Mouse (Mus musculus) thymus, postnatal 36 days (tissue): ENCODE measurements around the gene Nynrin.

Source experiments
- DNase-seq, 2 experiments: peaks; one replicate each; pipeline ENCODE4 v3.0.0; 2022; ENCODE audit warnings: mixed read lengths in 2 of 2

Gene Nynrin

DNA sequence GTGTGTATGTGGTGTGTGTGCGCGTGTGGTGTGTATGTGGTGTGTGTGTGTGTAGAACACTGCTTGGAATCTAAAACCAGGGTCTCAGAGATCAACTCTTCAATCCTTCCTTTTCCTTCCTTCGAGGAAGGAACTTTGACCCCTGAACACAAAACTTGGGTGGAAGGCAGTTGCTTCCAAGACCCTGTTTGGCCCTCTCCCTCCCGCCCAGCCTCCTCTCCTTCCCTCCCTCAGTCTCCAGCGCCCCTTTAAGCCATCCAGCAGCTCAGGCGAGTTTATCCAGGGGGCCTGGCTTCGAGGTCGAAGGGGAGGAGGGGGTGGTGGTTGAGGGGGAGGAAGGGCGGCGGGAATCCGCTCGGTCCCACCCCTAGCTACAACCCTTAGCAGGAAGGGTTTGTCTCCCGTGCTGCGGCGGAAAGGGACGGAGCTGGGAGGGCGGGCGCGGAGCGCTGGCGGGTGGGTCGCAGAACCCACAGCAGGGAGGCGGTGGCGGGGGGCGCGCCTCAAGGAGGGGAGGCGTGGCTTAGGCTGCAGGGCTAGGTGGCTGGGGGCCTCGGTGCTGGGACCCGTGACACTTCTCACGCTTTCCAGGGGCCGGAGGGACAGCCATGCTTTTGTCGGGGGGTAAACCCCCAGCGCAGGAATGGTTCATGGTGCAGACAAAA, at the start of gene Nynrin:
Gene Nynrin (plus strand): TSS at position 390 of the 665 bp plus-strand sequence.
- DNase-seq, result peak; percentile 78 to 84

DNA sequence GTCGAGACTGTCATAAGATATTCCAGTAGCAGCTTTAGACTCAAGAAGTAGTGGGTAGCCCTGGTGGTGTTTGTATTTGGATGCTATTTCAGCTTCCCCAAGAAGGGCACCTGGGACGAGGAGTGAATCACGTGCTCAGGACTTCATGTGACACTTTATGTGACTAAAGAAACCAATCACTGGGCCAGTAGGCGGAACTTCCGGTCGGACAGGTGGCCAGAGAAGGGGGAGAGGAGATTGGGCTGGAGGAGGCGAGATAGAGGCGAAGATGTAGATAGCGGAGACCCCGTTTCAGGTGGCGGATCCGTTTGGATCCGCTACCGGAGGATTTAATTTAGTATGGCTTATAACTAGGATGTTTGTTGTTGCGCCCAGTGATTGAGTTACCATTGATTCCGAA, 38.9 kb upstream of the Nynrin start:
- peak; percentile 28 to 30 for DNase-seq

DNA sequence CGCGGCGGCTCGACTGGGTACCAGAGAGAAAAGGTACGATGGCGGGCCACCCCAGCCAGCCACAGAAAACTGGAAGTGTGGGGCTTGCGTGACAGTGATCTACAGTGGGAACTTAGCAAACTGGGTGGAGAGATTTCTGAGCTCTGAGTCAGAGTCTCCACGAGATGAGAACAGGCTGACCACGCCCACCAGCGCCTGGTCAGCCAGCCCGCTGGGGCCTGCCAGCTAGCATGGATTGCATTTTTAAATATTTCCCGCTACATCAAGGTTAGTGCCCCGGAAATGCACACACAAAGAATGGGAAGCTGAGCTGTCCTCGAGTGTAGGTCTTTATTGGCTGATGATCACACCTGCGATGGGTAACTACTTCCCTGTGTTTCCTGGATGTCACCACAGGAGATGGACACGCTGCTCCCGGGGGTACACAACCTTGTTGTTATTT, 38.5 kb upstream of the Nynrin start:
- no peak for DNase-seq

DNA sequence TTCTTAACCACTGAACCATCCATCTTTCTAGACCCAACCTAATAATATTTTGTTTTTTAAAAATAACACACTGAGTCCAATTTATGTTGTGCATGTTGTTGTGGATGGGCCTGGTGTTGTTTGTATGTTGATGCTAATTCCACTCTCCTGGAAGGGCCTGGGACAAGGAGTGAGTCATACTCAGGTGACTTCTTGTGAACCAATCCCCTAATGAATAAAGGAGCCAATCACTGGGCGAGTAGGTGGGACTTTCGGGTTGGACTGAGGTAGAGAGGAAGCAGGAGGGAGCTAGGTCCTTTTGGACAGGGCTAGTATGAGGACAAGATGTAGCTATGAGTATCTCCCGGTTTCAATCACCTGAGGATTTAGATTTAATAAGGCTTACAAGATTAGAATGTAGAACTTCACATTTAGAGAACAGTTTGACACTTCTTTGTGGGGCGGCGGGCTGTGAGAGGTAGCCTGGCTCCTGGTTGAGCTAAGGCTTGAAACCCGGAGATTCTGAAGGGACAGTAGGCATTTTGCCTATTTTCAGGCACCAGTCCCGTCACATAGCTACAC, 33.9 kb upstream of the Nynrin start:
- no peak for DNase-seq

DNA sequence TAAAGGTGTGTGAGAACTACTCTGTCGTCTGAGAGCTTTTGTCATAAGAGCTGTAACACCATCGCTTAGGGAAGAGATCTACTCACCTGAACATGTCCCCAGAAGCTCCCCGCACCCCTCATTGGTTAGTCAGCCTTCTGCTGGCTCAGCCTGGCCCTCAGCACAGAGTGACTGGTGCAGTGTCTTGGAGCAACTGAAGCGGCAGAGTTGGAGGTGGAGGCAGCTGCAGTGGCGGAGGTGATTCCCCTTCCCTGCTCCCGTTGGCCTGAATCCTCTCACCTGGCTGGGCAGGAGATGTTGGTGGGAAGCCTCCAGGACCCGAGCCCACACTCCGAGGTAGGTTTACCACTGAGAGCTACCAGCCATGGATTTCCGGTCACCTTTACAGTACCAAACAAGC, 33.2 kb upstream of the Nynrin start:
- no peak for DNase-seq

DNA sequence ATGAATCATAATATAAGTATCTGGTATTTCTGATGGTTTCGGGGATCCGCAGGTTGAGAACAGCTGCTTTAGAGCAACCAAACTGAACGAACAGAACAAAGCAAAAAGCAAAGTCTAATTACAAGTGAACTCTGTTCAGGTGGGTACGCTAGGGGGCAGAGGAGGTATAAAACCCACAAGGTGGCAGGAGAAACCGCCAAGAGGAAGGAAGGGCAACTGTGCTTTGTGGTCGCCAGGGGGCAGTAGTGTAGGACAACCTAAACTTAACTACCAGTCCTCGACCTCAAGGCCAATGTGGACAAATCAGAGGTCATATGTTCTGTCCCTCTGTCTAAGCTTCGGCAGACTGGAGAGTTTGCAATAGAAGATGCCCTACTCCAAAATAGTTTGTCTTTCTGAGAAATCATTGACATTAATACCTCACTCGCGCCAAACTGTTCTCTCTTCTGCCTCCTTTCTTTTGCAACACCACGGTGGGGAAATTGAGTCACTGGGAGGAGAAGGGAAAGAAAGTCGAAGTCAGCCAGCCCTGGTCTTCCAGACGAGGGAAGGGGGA, 31.3 kb upstream of the Nynrin start:
- DNase-seq, result peak; percentile 66 to 68

DNA sequence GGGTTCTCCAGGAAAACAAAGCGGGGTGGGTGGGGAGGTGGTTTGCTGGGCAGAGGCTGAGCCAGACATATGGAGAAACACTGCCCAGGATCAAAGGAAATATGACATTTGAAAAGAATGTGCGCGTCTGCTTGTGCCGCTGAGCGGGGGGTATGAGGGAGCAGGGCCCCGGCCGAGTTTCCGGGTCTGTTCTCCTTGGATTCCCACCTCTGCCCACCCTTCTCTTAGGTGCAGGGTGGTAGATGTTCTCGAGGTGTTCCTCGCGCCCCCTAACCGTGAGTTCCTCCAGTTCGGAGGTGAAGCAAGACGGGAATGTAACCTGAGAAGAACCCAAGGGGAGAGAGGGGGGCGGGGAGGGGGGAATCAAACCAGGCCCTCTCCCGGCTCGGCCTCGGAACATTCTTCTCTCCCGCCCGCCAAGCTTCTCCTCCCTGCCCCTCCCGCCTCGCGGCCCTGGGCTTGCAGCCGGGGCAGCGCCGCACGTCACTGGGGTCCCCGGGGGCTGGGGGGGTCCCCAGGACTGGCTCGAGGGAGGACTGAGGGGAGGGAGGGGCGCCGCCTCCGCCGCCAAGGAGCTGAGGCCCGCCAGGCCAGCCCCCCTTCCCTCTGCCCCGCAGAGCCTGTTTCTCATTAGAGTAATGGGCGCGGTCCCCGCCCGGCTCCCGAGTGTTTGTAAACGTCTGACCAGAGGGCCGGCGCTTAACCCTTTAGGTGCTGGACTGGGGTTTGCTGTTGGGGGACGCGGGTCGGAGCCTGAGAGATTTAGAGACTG, 30.6 kb upstream of the Nynrin start, which contains the start of gene Nfatc4:
Gene Nfatc4 (plus strand): TSS at position 154 of the 772 bp plus-strand sequence.
- peak; percentile 16 to 34 for DNase-seq

DNA sequence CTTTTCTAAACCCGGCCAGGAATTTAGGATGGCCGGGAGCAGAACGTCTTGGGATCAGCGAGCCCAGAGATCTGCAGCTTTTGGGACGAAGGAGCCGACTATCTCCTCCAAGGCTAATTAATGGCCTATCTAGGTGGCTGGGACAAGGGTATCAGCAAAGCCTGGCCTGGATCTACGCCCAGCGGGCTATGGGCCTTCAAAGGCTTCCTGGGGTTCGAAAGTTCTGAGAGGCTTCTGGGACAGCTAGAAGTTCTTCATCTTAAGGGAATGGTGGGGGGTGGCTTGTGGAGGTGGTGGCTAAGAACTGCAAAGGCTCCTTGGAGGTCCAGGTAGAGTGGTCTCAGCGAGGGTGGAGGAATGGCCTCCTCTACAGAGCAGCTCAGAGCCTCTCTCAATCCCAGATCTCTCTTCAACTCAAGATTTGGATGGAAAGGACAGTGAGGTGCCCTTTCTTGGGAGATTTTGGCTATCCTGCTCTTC, 29.8 kb upstream of the Nynrin start:
- DNase-seq, result no peak

DNA sequence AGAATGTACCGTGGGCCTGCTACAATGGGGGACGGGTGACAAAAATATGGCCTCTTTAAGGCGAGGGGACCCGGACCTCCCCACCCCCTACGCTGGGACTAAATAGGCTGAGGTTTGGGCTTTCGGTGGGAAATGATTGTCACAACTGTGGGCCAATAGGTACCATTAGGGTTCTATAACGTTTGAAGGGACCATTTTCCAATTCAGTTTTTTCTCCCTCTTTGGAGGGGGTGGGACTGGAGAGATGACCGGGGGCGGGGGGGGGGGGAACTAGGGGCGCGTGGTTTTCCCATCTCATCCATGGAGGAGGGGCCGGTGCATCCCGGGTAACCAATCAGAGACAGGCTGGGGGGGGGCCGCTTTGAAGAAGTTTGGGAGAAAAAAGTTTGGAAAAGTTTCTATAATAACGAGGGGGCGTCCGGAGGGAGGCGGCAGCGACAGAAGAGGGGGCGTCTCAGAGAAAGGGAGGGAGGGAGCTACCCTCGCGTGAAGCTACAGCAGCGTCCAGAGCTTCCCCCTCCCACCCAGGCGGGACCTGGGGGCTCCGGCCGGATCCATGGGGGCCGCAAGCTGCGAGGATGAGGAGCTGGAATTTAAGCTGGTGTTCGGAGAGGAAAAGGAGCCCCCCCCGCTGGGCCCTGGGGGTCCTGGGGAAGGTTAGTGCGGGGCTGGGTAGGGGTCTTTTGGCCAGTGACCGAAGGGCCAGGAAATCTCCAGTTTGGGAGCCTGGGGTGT, 29.2 kb upstream of the Nynrin start:
- no peak for DNase-seq

DNA sequence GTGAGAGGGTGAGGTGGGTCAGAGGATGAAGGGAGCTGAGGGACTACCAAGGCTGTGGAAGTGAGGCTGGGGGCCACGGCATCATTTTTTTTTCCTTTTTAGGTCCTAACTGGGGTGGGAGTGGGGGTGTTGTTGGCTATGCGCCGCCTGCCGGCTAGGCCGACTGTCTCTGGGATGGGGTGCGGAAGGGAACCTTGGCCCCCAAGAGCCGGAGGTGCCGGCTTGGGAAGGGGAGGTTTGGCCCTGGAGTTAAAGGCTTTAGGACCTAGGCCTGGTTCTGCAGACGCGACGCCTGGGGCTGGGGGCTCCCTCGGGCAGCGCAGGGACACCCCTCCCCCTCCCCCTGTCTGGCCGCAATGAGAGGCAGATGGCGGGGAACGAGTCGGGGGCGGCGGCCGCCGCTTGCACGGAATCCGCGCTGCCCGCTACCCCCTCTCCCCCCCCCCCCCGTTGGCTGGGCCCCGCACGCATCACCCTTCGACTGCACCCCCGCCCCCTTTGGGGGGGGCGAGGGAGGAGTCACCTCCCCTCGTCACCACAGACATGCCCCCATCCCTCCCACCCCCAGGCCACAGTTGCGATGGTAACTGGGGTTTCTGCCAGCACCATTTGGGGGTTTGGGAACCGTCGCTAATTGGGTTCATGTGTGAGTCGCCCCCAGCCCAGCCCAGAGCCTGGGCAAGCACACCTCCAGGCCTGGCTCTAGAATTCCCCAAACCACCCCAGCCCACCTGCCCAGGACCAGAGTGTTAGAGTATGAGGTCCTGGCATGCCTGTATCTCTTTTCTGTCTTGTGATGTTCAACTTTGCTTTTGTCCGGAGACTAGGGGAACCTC, 28.4 kb upstream of the Nynrin start:
- peak in 1 of 2 experiments; percentile 18 for DNase-seq

DNA sequence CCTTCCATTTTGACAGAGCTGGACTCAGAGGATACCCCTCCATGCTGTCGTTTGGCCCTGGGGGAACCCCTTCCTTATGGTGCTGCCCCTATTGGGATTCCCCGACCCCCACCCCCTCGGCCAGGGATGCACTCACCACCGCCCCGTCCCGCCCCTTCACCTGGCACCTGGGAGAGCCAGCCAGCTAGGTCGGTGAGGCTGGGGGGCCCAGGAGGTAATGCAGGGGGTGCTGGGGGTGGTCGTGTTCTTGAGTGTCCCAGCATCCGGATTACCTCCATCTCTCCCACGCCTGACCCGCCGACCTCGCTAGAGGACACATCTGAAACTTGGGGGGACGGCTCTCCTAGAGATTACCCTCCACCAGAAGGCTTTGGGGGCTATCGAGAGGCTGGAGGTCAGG, 27.7 kb upstream of the Nynrin start:
- no peak for DNase-seq

DNA sequence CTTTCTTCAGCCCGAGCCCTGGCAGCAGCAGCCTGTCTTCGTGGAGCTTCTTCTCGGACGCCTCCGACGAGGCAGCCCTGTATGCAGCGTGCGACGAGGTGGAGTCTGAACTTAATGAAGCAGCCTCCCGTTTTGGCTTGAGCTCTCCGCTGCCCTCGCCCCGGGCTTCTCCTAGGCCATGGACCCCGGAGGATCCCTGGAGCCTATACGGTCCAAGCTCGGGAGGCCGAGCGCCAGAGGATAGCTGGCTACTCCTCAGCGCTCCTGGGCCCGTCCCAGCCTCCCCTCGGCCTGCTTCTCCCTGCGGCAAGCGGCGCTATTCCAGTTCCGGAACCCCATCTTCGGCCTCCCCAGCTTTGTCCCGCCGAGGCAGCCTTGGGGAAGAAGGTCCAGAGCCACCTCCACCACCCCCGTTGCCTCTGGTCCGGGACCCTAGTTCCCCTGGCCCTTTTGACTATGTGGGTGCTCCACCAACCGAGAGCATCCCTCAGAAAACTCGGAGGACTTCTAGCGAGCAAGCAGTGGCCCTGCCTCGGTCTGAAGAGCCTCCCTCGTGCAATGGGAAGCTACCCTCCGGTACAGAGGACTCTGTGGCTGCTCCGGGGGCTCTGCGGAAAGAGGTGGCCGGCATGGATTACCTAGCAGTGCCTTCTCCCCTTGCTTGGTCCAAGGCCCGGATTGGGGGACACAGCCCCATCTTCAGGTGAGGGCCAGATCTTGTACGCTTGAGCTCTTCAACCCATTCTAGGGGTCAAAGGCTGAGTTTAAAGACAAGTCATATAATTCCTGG, 27.1 kb upstream of the Nynrin start:
- no peak for DNase-seq

DNA sequence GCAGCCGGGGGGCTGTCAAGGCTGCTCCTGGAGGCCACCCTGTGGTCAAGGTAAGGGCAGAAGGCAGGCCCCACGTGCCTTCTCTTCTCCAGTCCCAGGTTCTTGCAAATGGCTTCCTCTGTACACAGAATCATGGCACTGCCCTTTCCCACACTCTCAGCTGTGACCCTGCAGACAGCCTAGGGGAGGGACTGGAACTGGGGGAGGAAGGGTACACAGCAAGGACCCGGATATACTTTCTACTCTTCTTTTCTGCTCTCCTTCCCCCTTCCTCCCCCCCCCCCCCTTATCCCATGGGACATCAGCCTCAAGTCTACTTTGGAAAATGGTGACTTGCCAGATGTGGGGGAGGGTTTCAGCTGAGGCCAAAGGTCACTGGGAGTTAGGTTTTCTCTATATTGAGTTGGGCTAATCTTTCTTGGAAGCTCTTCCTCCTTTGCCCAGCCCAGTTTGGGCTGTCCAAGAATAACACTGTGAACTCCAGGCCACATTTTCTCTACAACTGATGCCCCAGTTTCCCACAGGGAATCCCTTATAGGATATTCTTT, 25.0 kb upstream of the Nynrin start:
- DNase-seq, result no peak

DNA sequence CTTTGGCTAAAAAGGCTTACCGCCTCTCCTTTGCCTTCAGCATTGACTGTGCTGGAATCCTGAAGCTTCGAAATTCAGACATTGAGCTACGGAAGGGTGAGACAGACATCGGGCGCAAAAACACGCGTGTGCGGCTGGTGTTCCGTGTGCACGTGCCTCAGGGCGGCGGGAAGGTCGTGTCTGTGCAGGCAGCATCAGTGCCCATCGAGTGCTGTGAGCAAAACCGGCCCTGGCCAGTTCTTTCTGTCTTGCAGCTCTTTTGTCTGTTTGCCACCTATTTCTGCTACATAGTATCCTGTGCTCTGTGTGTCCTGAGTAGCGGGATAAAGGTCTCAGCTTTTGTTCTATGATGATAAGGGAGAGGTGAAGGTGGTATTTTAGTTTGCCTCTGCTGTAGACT, 24.0 kb upstream of the Nynrin start:
- DNase-seq, result no peak

DNA sequence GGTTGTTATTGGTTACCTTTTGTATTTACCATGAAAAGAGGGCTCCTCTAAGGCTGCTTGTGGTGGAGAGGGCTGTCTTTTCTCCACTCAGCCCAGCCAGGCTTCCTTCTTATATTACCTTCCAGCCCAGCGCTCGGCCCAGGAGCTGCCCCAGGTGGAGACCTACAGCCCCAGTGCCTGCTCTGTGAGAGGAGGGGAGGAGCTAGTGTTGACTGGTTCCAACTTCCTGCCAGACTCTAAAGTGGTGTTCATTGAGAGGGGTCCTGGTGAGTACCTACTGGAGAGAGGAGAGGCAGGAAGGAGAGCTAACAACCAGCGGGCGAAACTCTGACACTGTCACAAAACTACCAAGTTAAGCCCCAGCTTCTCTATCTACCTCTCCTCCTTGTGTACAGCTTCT, 23.5 kb upstream of the Nynrin start:
- DNase-seq, result no peak

DNA sequence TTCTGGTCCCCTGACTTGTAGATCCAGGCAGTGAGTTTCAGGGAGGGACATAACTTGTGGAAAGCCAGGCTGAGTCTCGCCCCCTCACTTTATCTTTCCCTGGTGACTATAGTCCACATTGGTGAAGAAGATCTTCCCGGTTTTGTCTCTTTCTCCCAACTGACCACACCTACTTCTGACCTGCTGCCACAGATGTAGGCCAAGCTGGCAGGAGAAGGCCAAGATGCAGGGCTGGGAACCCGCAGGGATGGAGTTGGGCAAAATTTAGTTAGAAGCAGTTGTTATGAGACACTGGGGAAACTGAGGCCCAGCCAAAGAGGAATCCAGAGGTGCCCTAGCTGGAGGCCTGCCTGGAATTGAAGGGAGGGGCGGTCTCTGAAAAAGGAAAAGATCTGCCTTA, 20.7 kb upstream of the Nynrin start:
- no peak for DNase-seq

DNA sequence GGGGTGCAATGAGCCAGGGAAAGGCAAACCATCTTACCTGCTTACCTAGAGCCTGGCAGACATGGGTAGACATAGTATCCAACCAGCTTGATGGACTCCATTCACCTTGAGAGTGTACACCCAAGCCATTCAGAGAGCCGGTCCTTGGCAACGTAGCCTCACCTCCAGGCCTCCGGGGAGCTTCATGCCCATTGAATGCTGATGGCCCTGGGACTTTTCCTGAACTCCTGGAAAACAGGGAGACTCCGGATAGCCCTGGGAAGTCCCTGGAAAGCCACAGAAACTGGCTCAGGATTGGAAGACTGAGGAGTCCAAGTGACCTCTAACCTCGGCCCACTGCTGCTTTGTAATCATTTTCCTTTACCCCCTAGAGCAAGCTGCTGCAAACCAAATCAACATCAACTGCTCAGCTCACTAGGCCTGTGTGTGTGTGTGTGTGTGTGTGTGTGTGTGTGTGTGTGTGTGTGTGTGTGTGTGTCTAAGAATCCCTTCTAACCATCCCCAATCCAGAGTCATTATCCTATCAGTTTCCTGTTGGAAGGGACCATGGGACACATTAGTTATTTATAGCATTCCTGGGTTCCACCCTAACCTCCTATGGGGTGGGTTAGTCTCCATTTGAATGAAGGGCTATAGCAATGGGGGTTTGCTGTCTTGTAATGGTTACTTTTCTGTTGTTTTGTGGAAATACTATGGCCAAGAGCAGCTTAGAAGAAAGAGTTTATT, 18.8 kb upstream of the Nynrin start:
- no peak for DNase-seq

DNA sequence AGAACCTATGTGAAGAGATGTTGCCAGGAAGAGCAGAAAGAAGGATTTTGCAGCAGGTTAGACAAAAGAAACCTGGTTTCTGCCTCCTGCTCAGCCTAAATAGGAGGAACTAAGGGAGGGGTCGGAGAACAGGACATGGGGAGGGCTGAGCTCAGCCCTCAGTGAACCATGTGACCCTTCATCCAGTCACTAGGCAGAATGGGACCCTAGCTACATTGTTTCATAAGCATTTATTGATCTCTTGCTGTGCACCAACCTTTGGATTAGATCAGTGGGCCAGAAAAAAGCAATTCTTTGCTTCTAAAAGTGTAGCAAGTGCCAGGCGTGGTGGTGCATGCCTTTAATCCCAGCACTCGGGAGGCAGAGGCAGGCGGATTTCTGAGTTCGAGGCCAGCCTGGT, 15.5 kb upstream of the Nynrin start:
- no peak for DNase-seq

DNA sequence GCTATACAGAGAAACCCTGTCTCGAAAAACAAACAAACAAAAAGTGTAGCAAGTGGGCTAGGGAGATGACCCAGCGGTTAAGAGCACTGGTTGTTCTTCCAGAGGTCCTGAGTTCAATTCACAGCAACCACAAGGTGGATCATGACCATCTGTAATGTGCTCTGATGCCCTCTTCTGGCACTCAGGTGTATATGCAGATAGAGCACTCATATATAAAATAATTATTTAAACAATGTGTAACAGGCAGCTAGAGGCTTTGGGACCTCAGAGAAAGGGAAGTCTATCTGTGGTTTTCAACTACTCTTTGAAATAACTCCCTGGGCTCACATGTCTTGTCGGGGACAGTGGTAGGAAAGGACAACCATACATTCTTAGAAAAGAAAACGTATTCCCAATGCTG, 15.1 kb upstream of the Nynrin start:
- no peak for DNase-seq

DNA sequence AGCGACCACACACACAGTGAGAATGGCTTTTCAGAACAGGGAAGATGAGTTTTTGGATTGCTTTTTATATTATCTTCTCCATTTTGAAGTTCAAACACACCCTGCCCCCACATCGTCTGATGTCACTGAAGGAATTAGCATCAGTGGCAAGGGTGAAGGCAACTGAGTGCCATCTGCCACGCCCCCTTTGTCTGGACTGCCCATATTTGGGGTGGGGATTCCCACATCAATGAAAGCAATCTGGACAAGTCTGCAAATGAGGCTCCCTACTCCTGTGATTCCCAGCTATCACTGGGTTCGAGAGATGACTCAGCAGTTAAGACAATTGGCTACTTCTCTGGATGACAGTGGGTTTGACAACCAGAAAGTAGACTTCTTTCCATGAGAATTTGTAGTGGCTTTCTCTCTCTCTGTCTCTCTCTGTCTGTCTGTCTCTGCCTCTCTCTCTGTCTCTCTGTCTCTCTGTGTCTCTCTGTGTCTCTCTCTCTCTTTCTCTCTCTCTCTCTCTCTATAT, 12.9 kb upstream of the Nynrin start:
- DNase-seq, result no peak
